ENCODE assay signal across 23 mouse cellular contexts in genomic region chr8:57705957-57706356, GRCm38 (mm10). TPM values are rescaled to one million over a fixed set of nuclear protein-coding genes. Genes with fewer than 3 reads are reported as not detected.
DNase-seq lines count a peak whose midpoint lies in the region; ATAC-seq lines count a peak whose summit lies in the region.
"Had no signal": no experiment of that assay in that cellular context is flagged by ENCODE, and none has a peak within 500 bp of the region (broad histone marks: within the 10 kb centered on the region; RNA-seq: fewer than 3 reads in every experiment).

No protein-coding gene starts in this region.

- 19% methylated on average over 4 of the region's 4 CpGs for WGBS in midbrain, embryonic 11.5 days
- 16% methylated on average over 4 of the region's 4 CpGs for WGBS in midbrain, embryonic 16.5 days

- intact Hi-C loops in heart, postnatal 25 days (cut with DNase I), result no loop called here

- H3K36me3 ChIP-seq in midbrain, embryonic 11.5 days (ENCODE audit: control insufficient read depth, insufficient read depth, low read length), result no peaks in the 10 kb centered on the region
- H3K36me3 ChIP-seq in midbrain, embryonic 16.5 days (ENCODE audit: control insufficient read depth, insufficient read depth, low read length), result no peaks in the 10 kb centered on the region
- H3K36me3 ChIP-seq: embryonic facial prominence, embryonic 12.5 days; embryonic facial prominence, embryonic 15.5 days; forebrain, embryonic 12.5 days; hindbrain, embryonic 10.5 days; hindbrain, embryonic 13.5 days had no signal

- ATAC-seq in midbrain, embryonic 11.5 days (ENCODE audit: low FRiP score), result peak; percentile 40; the same call in 1 of the 2 replicates
- no peak; the same call in 1 of the 2 replicates for ATAC-seq in midbrain, embryonic 16.5 days
- ATAC-seq: forebrain, embryonic 16.5 days had no signal

- no peak overlapping the region for H3K9ac ChIP-seq in midbrain, embryonic 11.5 days (ENCODE audit: low read length)
- H3K9ac ChIP-seq in midbrain, embryonic 16.5 days (ENCODE audit: low read depth, low read length), result no peak overlapping the region
- H3K9ac ChIP-seq: embryonic facial prominence, embryonic 12.5 days; embryonic facial prominence, embryonic 15.5 days; forebrain, embryonic 12.5 days; hindbrain, embryonic 13.5 days had no signal

- no peak overlapping the region for H3K27ac ChIP-seq in midbrain, embryonic 11.5 days (ENCODE audit: low read depth, low read length)
- no peak overlapping the region for H3K27ac ChIP-seq in midbrain, embryonic 16.5 days (ENCODE audit: low read length)
- H3K27ac ChIP-seq: embryonic facial prominence, embryonic 12.5 days; embryonic facial prominence, embryonic 15.5 days; forebrain, embryonic 12.5 days; hindbrain, embryonic 10.5 days; hindbrain, embryonic 13.5 days had no signal

- no peaks in the 10 kb centered on the region for H3K9me3 ChIP-seq in midbrain, embryonic 11.5 days (ENCODE audit: control insufficient read depth, low read length)
- no peaks in the 10 kb centered on the region for H3K9me3 ChIP-seq in midbrain, embryonic 16.5 days (replicated peaks; ENCODE audit: control insufficient read depth, low read length, poor library complexity, severe bottlenecking)
- H3K9me3 ChIP-seq: embryonic facial prominence, embryonic 12.5 days; embryonic facial prominence, embryonic 15.5 days; forebrain, embryonic 12.5 days; hindbrain, embryonic 10.5 days; hindbrain, embryonic 13.5 days had no signal

- peak; percentile 9 for DNase-seq in embryo, embryonic 10 days (ENCODE audit: low spot score)
- no peak for DNase-seq in embryo, embryonic 11 days
- peak; percentile 62 for DNase-seq in heart, adult 11 months
- no peak for DNase-seq in heart, postnatal 25 days (ENCODE audit: low spot score)
- DNase-seq in midbrain, embryonic 11.5 days (ENCODE audit: low spot score, missing footprints), result no peak
- DNase-seq in retina, postnatal 1 day, result peak; percentile 20
- DNase-seq in retina, embryonic 14.5 days (ENCODE audit: low spot score), result no peak
- DNase-seq: adrenal gland, postnatal 10 days; adrenal gland, postnatal 36 days; cerebellum, adult 18-20 months; cerebellum, adult 9-10 months; cerebellum, postnatal 14 days; gastrocnemius, postnatal 10 days; gastrocnemius, postnatal 36 days; heart, postnatal 36 days had no signal

- H3K27me3 ChIP-seq in midbrain, embryonic 11.5 days (ENCODE audit: control insufficient read depth, insufficient read depth, low read length), result no peaks in the 10 kb centered on the region
- H3K27me3 ChIP-seq in midbrain, embryonic 16.5 days (ENCODE audit: control insufficient read depth, insufficient read depth, low read depth, low read length), result no peaks in the 10 kb centered on the region
- H3K27me3 ChIP-seq: embryonic facial prominence, embryonic 12.5 days; embryonic facial prominence, embryonic 15.5 days; forebrain, embryonic 12.5 days; hindbrain, embryonic 13.5 days had no signal

- no peak overlapping the region for H3K4me3 ChIP-seq in midbrain, embryonic 11.5 days (ENCODE audit: low read depth, low read length)
- H3K4me3 ChIP-seq in midbrain, embryonic 16.5 days (ENCODE audit: low read depth, low read length), result no peak overlapping the region
- H3K4me3 ChIP-seq: embryonic facial prominence, embryonic 12.5 days; embryonic facial prominence, embryonic 15.5 days; forebrain, embryonic 12.5 days; hindbrain, embryonic 10.5 days; hindbrain, embryonic 13.5 days had no signal

- no peaks in the 10 kb centered on the region for H3K4me1 ChIP-seq in midbrain, embryonic 11.5 days (ENCODE audit: control insufficient read depth, insufficient read depth, low read length)
- no peaks in the 10 kb centered on the region for H3K4me1 ChIP-seq in midbrain, embryonic 16.5 days (ENCODE audit: control insufficient read depth, insufficient read depth, low read length)
- H3K4me1 ChIP-seq: embryonic facial prominence, embryonic 12.5 days; embryonic facial prominence, embryonic 15.5 days; forebrain, embryonic 12.5 days; hindbrain, embryonic 10.5 days; hindbrain, embryonic 13.5 days had no signal

- H3K4me2 ChIP-seq in midbrain, embryonic 11.5 days, result no peak overlapping the region
- no peak overlapping the region for H3K4me2 ChIP-seq in midbrain, embryonic 16.5 days (ENCODE audit: low read length)
- H3K4me2 ChIP-seq: embryonic facial prominence, embryonic 12.5 days; embryonic facial prominence, embryonic 15.5 days; forebrain, embryonic 12.5 days; heart, embryonic 11.5 days; hindbrain, embryonic 13.5 days had no signal

RNA-seq across cellular contexts. Expression of gene Galnt7, which starts 53.1 kb away (rescaled TPM):
- total RNA-seq in heart, postnatal 25 days (2021), result 1 to 10 TPM; 3.9 to 4.9 TPM
- polyA plus RNA-seq in midbrain, embryonic 11.5 days (2014; fragmentation: Nextera tagmentation; extraction: Ambion mirVana), result 16.7 and 16.9 TPM in 2 replicates
- 8.2 and 10.1 TPM in 2 replicates for polyA plus RNA-seq in midbrain, embryonic 16.5 days (2015; fragmentation: Nextera tagmentation; extraction: Ambion mirVana)

Comparison
In these comparisons a context has a peak if more than half of its experiments do, and no peak if none do; other contexts are left out.
1. DNase-seq: peak in embryo, embryonic 10 days (single experiment), heart, adult 11 months (single experiment) and retina, postnatal 1 day (single experiment); none in embryo, embryonic 11 days (single experiment), heart, postnatal 25 days (single experiment), midbrain, embryonic 11.5 days (single experiment) and retina, embryonic 14.5 days (single experiment).